Comparison of ENCODE assay signal across 8 mouse cellular contexts in the genomic region with DNA sequence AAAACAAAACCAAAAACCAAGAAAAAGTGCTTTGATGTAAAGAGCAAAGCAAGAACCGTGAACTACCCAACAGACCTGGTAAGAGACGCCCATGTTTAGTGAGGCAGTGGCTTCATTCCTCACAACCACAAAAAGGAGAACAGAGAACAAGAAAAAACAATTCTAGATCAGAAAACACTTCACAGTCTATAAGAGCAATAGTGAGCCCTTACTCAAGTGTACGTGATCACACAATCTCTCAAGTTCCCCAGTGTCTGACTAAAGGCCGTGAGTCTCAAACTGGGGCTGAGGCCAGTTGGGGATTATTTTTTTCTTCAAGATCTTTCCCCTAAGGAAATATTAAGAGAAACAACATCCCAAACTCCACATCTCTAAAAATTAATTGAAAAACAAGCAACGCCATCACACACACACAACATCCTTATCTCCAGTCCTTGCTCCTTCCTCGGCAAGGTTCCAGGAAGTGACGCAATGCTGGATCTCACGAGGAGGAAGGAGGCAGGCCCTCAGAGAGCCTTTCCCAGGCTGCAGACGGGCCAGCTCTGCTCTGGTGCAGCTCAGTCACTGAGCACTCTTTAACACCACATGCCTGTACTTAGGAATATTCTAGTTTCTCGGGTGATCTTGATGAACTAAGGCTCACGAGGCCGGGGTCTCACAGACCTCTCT. TPM values are rescaled to one million over a fixed set of nuclear protein-coding genes. Genes with fewer than 3 reads are reported as not detected.
DNase-seq lines count a peak whose midpoint lies in the region; ATAC-seq and TF ChIP-seq lines count a peak whose summit lies in the region.

No protein-coding gene starts in this region.

- TF ChIP-seq CTCF in bone marrow macrophage, adult 2 months (IDR thresholded peaks at IDR 0.05; ENCODE audit: low read depth, low read length): no peak

- H3K27me3 ChIP-seq in heart, embryonic 14.5 days (ENCODE audit: control insufficient read depth, insufficient read depth, low read length): no peaks in the 10 kb centered on the region
- H3K27me3 ChIP-seq in hindbrain, embryonic 10.5 days (ENCODE audit: insufficient read depth, poor library complexity, severe bottlenecking): no peaks in the 10 kb centered on the region

- peak; percentile 85; the same call in 1 of the 2 replicates for ATAC-seq in heart, embryonic 14.5 days (ENCODE audit: insufficient number of reproducible peaks, insufficient read depth, low FRiP score, low read depth)

- no peaks in the 10 kb centered on the region for H3K36me3 ChIP-seq in heart, embryonic 14.5 days (ENCODE audit: control insufficient read depth, insufficient read depth, low read length)
- no peaks in the 10 kb centered on the region for H3K36me3 ChIP-seq in hindbrain, embryonic 10.5 days

- no peak overlapping the region for H3K4me3 ChIP-seq in bone marrow macrophage, adult 2 months (ENCODE audit: insufficient read depth, low read length)
- H3K4me3 ChIP-seq in heart, embryonic 14.5 days (ENCODE audit: control insufficient read depth in 1 of 2, insufficient read depth in 1 of 2, low read depth in 1 of 2, low read length in 2 of 2): no peak overlapping the region
- no peak overlapping the region for H3K4me3 ChIP-seq in hindbrain, embryonic 10.5 days

- H3K27ac ChIP-seq in bone marrow macrophage, adult 2 months (ENCODE audit: insufficient read depth, low read depth, low read length): peak overlapping the region; percentile 26; the same call in 1 of the 2 replicates
- peak overlapping the region; percentile 63 to 86 for H3K27ac ChIP-seq in heart, embryonic 14.5 days (replicated peaks in 1 of 2; ENCODE audit: control insufficient read depth in 1 of 2, insufficient read depth in 1 of 2, low read depth in 2 of 2, low read length in 2 of 2)
- no peak overlapping the region for H3K27ac ChIP-seq in hindbrain, embryonic 10.5 days

- WGBS in heart, embryonic 14.5 days: 59% methylated on average over 12 of the region's 12 CpGs
- WGBS in hindbrain, embryonic 10.5 days: 85% methylated on average over 12 of the region's 12 CpGs

- peak overlapping the region; percentile 30; the same call in 1 of the 2 replicates for H3K9ac ChIP-seq in heart, embryonic 14.5 days (ENCODE audit: low read length)

- peaks cover 41% of the 10 kb centered on the region for H3K4me1 ChIP-seq in bone marrow macrophage, adult 2 months (ENCODE audit: control insufficient read depth, insufficient read depth, low read length)
- H3K4me1 ChIP-seq in heart, embryonic 14.5 days (ENCODE audit: control insufficient read depth in 2 of 2, insufficient read depth in 2 of 2, low read length in 2 of 2): peaks cover 6 to 14% of the 10 kb centered on the region in 2 experiments; a peak in 3 of 4 replicates
- H3K4me1 ChIP-seq in hindbrain, embryonic 10.5 days (replicated peaks): 0 out of 2 replicates have a peak, but pooled peaks cover 6% of the 10 kb centered on the region

- peak; percentile 23 for DNase-seq in cerebellum, adult 11 months
- DNase-seq in cerebellum, adult 11-12 months: no peak
- peak; percentile 69 for DNase-seq in liver
- peak; percentile 75 for DNase-seq in ovary, adult 18-20 months (ENCODE audit: low spot score)
- no peak for DNase-seq in left cerebral cortex, adult 9 months (ENCODE audit: low spot score in 2 of 2)
- no peak for DNase-seq in hindbrain, embryonic 10.5 days (ENCODE audit: low spot score)

- peaks cover 9% of the 10 kb centered on the region for H3K9me3 ChIP-seq in heart, embryonic 14.5 days (ENCODE audit: control insufficient read depth, low read length)
- H3K9me3 ChIP-seq in hindbrain, embryonic 10.5 days: peaks cover 5% of the 10 kb centered on the region; the same call in 1 of the 2 replicates

- 0 out of 2 replicates have a peak overlapping the region, but pooled peaks have one; percentile 11 for H3K4me2 ChIP-seq in heart, embryonic 14.5 days (ENCODE audit: low read length)

- TF ChIP-seq POLR2A in bone marrow macrophage, adult 2 months (IDR thresholded peaks at IDR 0.05; ENCODE audit: borderline replicate concordance, low read depth, low read length): no peak

RNA-seq across cellular contexts. Expression of a gene that starts 12.4 kb away (rescaled TPM):
- 93.1 and 110 TPM in 2 replicates for polyA plus RNA-seq in bone marrow macrophage, adult 2 months (2012; ENCODE audit: insufficient read depth, insufficient read length, missing spikeins)
- polyA plus RNA-seq in heart, embryonic 14.5 days (2014; fragmentation: Nextera tagmentation; extraction: Ambion mirVana): 75.0 and 81.6 TPM in 2 replicates
- polyA plus RNA-seq in hindbrain, embryonic 10.5 days (2016; fragmentation: Nextera tagmentation; extraction: Ambion mirVana): 83.8 and 101 TPM in 2 replicates

Comparison
In these comparisons a context has a peak if more than half of its experiments do, and no peak if none do; other contexts are left out.
1. DNase-seq: peak in cerebellum, adult 11 months (single experiment), liver (single experiment) and ovary, adult 18-20 months (single experiment); none in cerebellum, adult 11-12 months (single experiment), left cerebral cortex, adult 9 months (0 of 2) and hindbrain, embryonic 10.5 days (single experiment).